Mouse (Mus musculus) MEL (cell line): ENCODE results near the gene Fgf22.

Experiments used
- CTCF ChIP-seq, 3 experiments: IDR thresholded peaks in 2 of 3; conservative IDR thresholded peaks in 1 of 3; 2 replicates each; pipeline ENCODE4 v1.5.1; 2011 to 2012; ENCODE audit warnings: low read length in 3 of 3, low read depth in 2 of 3, mild to moderate bottlenecking in 2 of 3, improper control_type of control experiment in 1 of 3, inconsistent platforms in 1 of 3, mixed read lengths in 1 of 3, moderate library complexity in 1 of 3; ENCODE audit not compliant: control insufficient read depth in 1 of 3, insufficient read depth in 1 of 3, poor library complexity in 1 of 3, severe bottlenecking in 1 of 3
- GABPA ChIP-seq: IDR thresholded peaks from 2 replicates; pipeline ENCODE4 v1.6.1; 2012; ENCODE audit warnings: low read depth, mild to moderate bottlenecking, inconsistent platforms, low read length, improper control_type of control experiment, moderate library complexity
- POLR2A ChIP-seq, 2 experiments: IDR thresholded peaks; 2 replicates each; pipeline ENCODE4 v1.6.1; 2011 to 2012; ENCODE audit warnings: low read length in 2 of 2, mild to moderate bottlenecking in 2 of 2, control low read depth in 1 of 2, improper control_type of control experiment in 1 of 2, low read depth in 1 of 2, moderate library complexity in 1 of 2; ENCODE audit not compliant: control insufficient read depth in 1 of 2, insufficient read depth in 1 of 2, poor library complexity in 1 of 2
- TAL1 ChIP-seq: IDR thresholded peaks from 2 replicates; pipeline ENCODE4 v1.6.1; 2012; ENCODE audit warnings: mild to moderate bottlenecking, inconsistent platforms, low read length, moderate library complexity, mixed read lengths
- USF1 ChIP-seq: IDR thresholded peaks from 2 replicates; pipeline ENCODE4 v1.6.1; 2014; ENCODE audit warnings: low read depth, mild to moderate bottlenecking, inconsistent platforms, low read length, improper control_type of control experiment, moderate library complexity

GRCm38 (mm10) chr10:79806972-79807371 lies 52.1 kb downstream of the Fgf22 start:
- TF ChIP-seq POLR2A (IDR thresholded peaks at IDR 0.05; ENCODE audit: control insufficient read depth in 1 of 2, insufficient read depth in 1 of 2, low read depth in 1 of 2, low read length in 2 of 2, poor library complexity in 1 of 2) (no peak), USF1 (no peak), CTCF (IDR thresholded peaks at IDR 0.05 in 2 of 3, conservative IDR thresholded peaks at IDR 0.05 in 1 of 3; ENCODE audit: control insufficient read depth in 1 of 3, insufficient read depth in 1 of 3, low read depth in 2 of 3, low read length in 3 of 3, poor library complexity in 1 of 3, severe bottlenecking in 1 of 3) (no peak), TAL1 (no peak), GABPA (no peak)
